Mouse (Mus musculus) erythroblast, embryonic 14.5 days (primary cell): ENCODE data around the gene Prkab2.

ENCODE experiments used
- GATA1 ChIP-seq: IDR thresholded peaks from 2 replicates; pipeline ENCODE4 v1.6.1; 2012; ENCODE audit warnings: low read length, inconsistent platforms, mixed read lengths
- TAL1 ChIP-seq: IDR thresholded peaks from 3 replicates; pipeline ENCODE4 v1.6.1; 2012; ENCODE audit warnings: low read length, inconsistent platforms, mixed read lengths

GRCm38 (mm10) chr3:97649469-97649868 lies 8.5 kb upstream of the Prkab2 start:
- TF ChIP-seq TAL1 (no peak), GATA1 (no peak)
